Mouse (Mus musculus) heart, adult 2 months (tissue): ENCODE results near the gene Ly9. TPM values are rescaled to one million over a fixed set of nuclear protein-coding genes. Genes with fewer than 3 reads are reported as not detected.

ENCODE experiments used
- DNase-seq, 2 experiments: peaks; one replicate each; pipeline ENCODE4 v3.0.0; 2021
- H3K27ac ChIP-seq: fragments of 200-600 bp; 2 replicates; pipeline ENCODE4 v1.8.1; 2022
- H3K27me3 ChIP-seq: fragments of 200-500 bp; 2 replicates; pipeline ENCODE4 v1.6.1; 2012; ENCODE audit warnings: mild to moderate bottlenecking, low read length, inconsistent platforms, mixed read lengths; ENCODE audit not compliant: control insufficient read depth, insufficient read depth
- H3K36me3 ChIP-seq: fragments of 200-500 bp; 2 replicates; pipeline ENCODE4 v1.6.1; 2012; ENCODE audit warnings: low read length, inconsistent platforms; ENCODE audit not compliant: control insufficient read depth, insufficient read depth
- H3K4me1 ChIP-seq: fragments of 200-500 bp; 2 replicates; pipeline ENCODE4 v1.6.1; 2011; ENCODE audit warnings: low read length; ENCODE audit not compliant: control insufficient read depth, insufficient read depth
- H3K4me3 ChIP-seq: fragments of 200-600 bp; 2 replicates; pipeline ENCODE4 v1.8.1; 2022
- H3K79me2 ChIP-seq: fragments of 200-500 bp; replicated peaks from 2 replicates; pipeline ENCODE4 v1.6.1; 2012; ENCODE audit warnings: mild to moderate bottlenecking, inconsistent platforms, low read length, moderate library complexity, mixed read lengths; ENCODE audit not compliant: control insufficient read depth, insufficient read depth
- H3K9ac ChIP-seq: fragments of 200-500 bp; 2 replicates; pipeline ENCODE4 v1.6.1; 2012; ENCODE audit warnings: low read depth, mild to moderate bottlenecking, control low read depth, inconsistent platforms, low read length, mixed read lengths
- CTCF ChIP-seq: fragments of 200-600 bp; IDR thresholded peaks from 2 replicates; pipeline ENCODE4 v1.8.1; 2022; ENCODE audit warnings: antibody characterized with exemption, mild to moderate bottlenecking, moderate library complexity
- EP300 ChIP-seq: fragments of 200-500 bp; IDR thresholded peaks from 2 replicates; pipeline ENCODE4 v1.6.1; 2011; ENCODE audit warnings: low read depth, low read length, control low read depth; ENCODE audit not compliant: insufficient read depth
- POLR2A ChIP-seq: fragments of 200-500 bp; IDR thresholded peaks from 2 replicates; pipeline ENCODE4 v1.6.1; 2011; ENCODE audit warnings: mild to moderate bottlenecking, low read depth, low read length, control low read depth; ENCODE audit not compliant: insufficient read depth
- WGBS: fragments of 180-500 bp; shearing (Covaris S2); methylation state at CpG from one replicate; pipeline ENCODE4 v1.1.7; 2018; 5-methylcytosine and 5-hydroxymethylcytosine counted together
- intact Hi-C: fragments of 180-260 bp; cut with DNase I; formaldehyde crosslinking; loops from one replicate; pipeline ENCODE4 v1.15.1; 2025
- long read RNA-seq: library from polyadenylated mRNA; stranded (forward); transcript quantifications from one replicate; pipeline ENCODE4 v2.0.0, GENCODE M21; 2021
- polyA plus RNA-seq: library from polyadenylated mRNA; depleted of rRNA; stranded (reverse); fragments of >200 nt; gene quantifications from 2 replicates; pipeline ENCODE4 v1.2.3, GENCODE M21; 2012; rRNA removed
- total RNA-seq, 2 experiments: library from RNA; stranded (reverse); gene quantifications; 2 replicates each; pipeline ENCODE4 v1.2.3; 2021

The Ly9 gene
- total RNA-seq: under 1 TPM; 0.36 to 0.60 TPM
- polyA plus RNA-seq: 0.35 and 0.74 TPM in 2 replicates
- long read RNA-seq: 0 reads

- Histone ChIP-seq H3K4me1 (no peaks in the 10 kb centered on the region), H3K27ac (no peak within 1 kb of the TSS), H3K36me3 (no peaks in the 10 kb centered on the region), H3K9ac (no peak within 1 kb of the TSS), H3K79me2 (no peaks in the 10 kb centered on the region), H3K4me3 (no peak within 1 kb of the TSS), H3K27me3 (no peaks in the 10 kb centered on the region)
- no peak for TF ChIP-seq POLR2A
- TF ChIP-seq EP300: no peak
- TF ChIP-seq CTCF: no peak
- WGBS: 78% methylated on average over 9 of the region's 9 CpGs
- intact Hi-C loops: no loop called here
- DNase-seq: peak in 1 of 2 experiments; percentile 40
Observed at GRCm38 (mm10) chr1:171607176-171607575, at the start of gene Ly9. Ly9 (minus strand) TSS chr1:171607410.

- 83% methylated on average over 5 of the region's 5 CpGs for WGBS
- no peak for DNase-seq
- no peaks in the 10 kb centered on the region for H3K27me3 ChIP-seq
- no peaks in the 10 kb centered on the region for H3K79me2 ChIP-seq
- H3K4me1 ChIP-seq: no peaks in the 10 kb centered on the region
- no peaks in the 10 kb centered on the region for H3K36me3 ChIP-seq
- no peak within 1 kb of the TSS for H3K9ac ChIP-seq
- no peak within 1 kb of the TSS for H3K4me3 ChIP-seq
- no peak for TF ChIP-seq POLR2A
- no peak for TF ChIP-seq CTCF
- TF ChIP-seq EP300: no peak
- no peak within 1 kb of the TSS for H3K27ac ChIP-seq
- intact Hi-C loops: no loop called here
Observed at GRCm38 (mm10) chr1:171652734-171653133, 45.5 kb upstream of the Ly9 start, which contains the start of gene Slamf7. Slamf7 (minus strand) TSS chr1:171653035.

DNA sequence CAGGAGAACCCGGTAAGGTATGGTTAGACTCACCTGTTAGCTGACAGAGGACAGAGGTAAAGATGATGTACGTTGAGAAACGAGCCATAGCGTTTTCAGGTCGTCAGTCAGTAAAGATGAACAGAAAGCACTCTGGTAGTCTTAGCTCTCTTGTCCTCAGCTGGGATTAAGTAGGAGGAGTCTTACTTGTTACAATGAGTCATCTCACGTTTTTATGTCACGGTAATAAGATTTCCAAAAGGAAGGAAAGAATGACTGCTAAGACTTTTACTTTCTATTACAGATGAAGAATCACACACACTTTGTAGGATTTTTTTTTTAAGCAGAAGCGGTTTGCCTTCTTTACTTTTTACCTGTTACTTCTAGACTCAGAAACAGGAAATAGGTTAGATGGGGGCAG, 41.6 kb upstream of the Ly9 start:
- Histone ChIP-seq H3K9ac (no peak overlapping the region), H3K27ac (no peak overlapping the region), H3K79me2 (no peaks in the 10 kb centered on the region), H3K4me1 (no peaks in the 10 kb centered on the region), H3K4me3 (no peak overlapping the region), H3K27me3 (no peaks in the 10 kb centered on the region), H3K36me3 (no peaks in the 10 kb centered on the region)
- WGBS: 61% methylated on average over 8 of the region's 8 CpGs
- TF ChIP-seq CTCF (no peak), POLR2A (no peak), EP300 (no peak)
- intact Hi-C loops: no loop called here
- no peak for DNase-seq

GRCm38 (mm10) chr1:171647716-171648115, 40.5 kb upstream of the Ly9 start:
- Histone ChIP-seq H3K4me3 (no peak overlapping the region), H3K36me3 (no peaks in the 10 kb centered on the region)
- WGBS: 75% methylated on average over 5 of the region's 5 CpGs

GRCm38 (mm10) chr1:171646429-171646940, 39.3 kb upstream of the Ly9 start:
- 62% methylated on average over 5 of the region's 5 CpGs for WGBS
- no peaks in the 10 kb centered on the region for H3K4me1 ChIP-seq
- no peaks in the 10 kb centered on the region for H3K36me3 ChIP-seq
- H3K9ac ChIP-seq: no peak overlapping the region
- no peaks in the 10 kb centered on the region for H3K79me2 ChIP-seq
- TF ChIP-seq CTCF: no peak
- TF ChIP-seq POLR2A: no peak
- TF ChIP-seq EP300: no peak
- no peaks in the 10 kb centered on the region for H3K27me3 ChIP-seq
- intact Hi-C loops: no loop called here
- no peak for DNase-seq
- H3K27ac ChIP-seq: no peak overlapping the region
- no peak overlapping the region for H3K4me3 ChIP-seq

More at GRCm38 (mm10) chr1:171647716-171648115, 40.5 kb upstream of the Ly9 start:
- no peak overlapping the region for H3K9ac ChIP-seq
- H3K27me3 ChIP-seq: no peaks in the 10 kb centered on the region
- no peak for DNase-seq
- intact Hi-C loops: no loop called here
- H3K79me2 ChIP-seq: no peaks in the 10 kb centered on the region
- TF ChIP-seq CTCF: no peak
- no peak for TF ChIP-seq POLR2A
- TF ChIP-seq EP300: no peak
- H3K4me1 ChIP-seq: no peaks in the 10 kb centered on the region
- H3K27ac ChIP-seq: no peak overlapping the region

DNA sequence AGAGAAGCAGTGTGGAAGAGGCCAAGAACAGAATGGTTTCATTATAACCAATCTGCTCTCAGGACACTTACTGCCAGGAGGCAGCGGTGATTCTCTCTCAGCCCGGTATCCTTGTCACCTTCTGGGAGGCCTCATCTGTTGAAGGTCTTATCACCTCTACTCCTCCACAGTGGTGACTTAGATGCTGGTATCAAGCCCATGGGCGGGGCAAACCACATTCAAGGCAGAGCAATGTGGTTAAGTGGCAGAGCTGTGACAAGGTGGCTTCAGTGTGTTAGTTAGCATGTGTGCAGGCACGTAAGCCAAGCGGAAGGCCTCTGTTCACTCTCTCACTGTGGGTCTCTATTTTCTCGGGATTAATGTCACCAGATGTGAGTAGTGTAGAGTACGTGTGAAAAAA, 36.4 kb upstream of the Ly9 start:
- Histone ChIP-seq H3K36me3 (no peaks in the 10 kb centered on the region), H3K27me3 (no peaks in the 10 kb centered on the region), H3K79me2 (no peaks in the 10 kb centered on the region), H3K27ac (no peak overlapping the region), H3K4me3 (no peak overlapping the region), H3K4me1 (no peaks in the 10 kb centered on the region), H3K9ac (no peak overlapping the region)
- no peak for TF ChIP-seq POLR2A
- peak in 1 of 2 experiments; percentile 19 for DNase-seq
- intact Hi-C loops: no loop called here
- WGBS: 69% methylated on average over 7 of the region's 7 CpGs
